Mouse (Mus musculus): ENCODE results near the gene Hddc3. TPM values are rescaled to one million over a fixed set of nuclear protein-coding genes. Genes with fewer than 3 reads are reported as not detected.

Hddc3 gene
- polyA plus RNA-seq, 1 experiment from 2014 or later, result 20.2 TPM

DNA sequence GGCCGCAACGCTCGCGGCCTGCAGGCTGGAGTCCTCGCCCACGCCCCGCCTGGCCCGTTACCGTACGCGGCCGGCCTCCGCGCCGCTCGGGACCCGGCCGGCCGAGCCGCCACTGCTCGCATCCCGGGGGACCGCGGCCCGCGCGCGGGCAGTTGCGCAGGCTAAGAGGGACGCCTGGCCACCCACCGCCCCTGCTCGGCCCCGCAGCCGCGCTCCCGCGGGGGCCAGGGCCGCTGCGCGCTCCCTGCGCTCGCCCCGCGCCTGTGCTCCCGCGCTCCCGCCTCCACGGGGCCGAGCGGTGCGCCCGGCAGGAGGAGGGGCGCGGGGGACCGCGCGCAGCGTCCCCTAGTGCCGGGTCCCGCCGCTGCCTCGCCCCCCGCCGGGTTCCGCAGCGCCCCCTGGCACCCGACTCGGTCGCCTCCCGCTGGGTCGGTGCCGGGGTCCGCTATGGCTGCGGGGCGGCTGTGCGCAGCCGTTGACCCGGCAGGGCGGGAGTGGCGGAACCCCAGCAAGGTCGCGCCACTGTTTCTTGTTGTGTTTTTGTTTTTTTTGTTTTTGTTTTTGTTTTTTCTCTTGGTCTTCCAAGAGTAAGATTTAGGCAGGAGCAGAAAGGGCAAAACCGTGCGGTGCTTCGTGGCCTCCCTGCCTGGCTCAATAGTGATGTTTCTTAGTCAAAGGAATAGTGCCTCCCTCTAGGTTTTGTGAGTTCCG, 28.3 kb downstream of the Hddc3 start, which contains the start of gene Man2a2:
Man2a2 (minus strand) TSS at position 335 of the 711 bp plus-strand sequence.
- Histone ChIP-seq H3K27ac (peak within 1 kb of the TSS; percentile 87), H3K4me2 (ENCODE audit: low read length) (peak within 1 kb of the TSS; percentile 92), H3K4me3 (replicated peaks; ENCODE audit: low read depth, low read length) (peak within 1 kb of the TSS; percentile 94), H3K9me3 (replicated peaks; ENCODE audit: low read length) (no peaks in the 10 kb centered on the region), H3K36me3 (ENCODE audit: insufficient read depth, low read length) (peaks cover 22% of the 10 kb centered on the region; the same call in 1 of the 2 replicates), H3K27me3 (ENCODE audit: insufficient read depth, low read length) (no peaks in the 10 kb centered on the region), H3K9ac (ENCODE audit: low read depth, low read length) (peak within 1 kb of the TSS; percentile 84), H3K4me1 (replicated peaks; ENCODE audit: insufficient read depth, low read length) (peaks cover 15% of the 10 kb centered on the region)
- TF ChIP-seq CTCF (IDR thresholded peaks at IDR 0.05; ENCODE audit: low read depth), result peak; percentile 70
- peak; percentile 53 for ATAC-seq (replicated peaks; ENCODE audit: low FRiP score, low read depth)
- DNase-seq (ENCODE audit: low spot score), result peak; percentile 86
- under 1% methylated on average over 81 of the region's 86 CpGs for WGBS

DNA sequence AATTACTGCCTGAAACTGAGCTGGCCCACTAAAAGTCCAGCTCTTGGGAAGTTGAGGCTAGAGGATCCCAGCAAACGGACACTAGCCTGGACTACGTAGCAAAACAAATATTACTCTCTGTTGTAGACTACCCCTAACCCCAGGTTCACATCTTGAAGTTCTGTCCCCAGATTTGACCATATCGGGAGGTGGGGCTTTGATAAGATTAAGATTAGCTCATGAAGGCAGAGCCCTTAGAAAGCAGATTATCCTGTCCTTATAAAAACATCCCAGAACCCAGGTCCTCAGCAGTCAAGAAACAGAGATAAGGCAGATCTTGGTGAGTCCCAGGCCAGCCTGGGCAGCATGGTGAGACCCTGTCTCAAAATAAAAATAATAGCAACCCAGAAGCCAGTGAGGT, 29.3 kb downstream of the Hddc3 start:
- no peak overlapping the region for H3K4me2 ChIP-seq (ENCODE audit: low read length)
- 89% methylated on average over 3 of the region's 3 CpGs for WGBS
- H3K9ac ChIP-seq (ENCODE audit: low read depth, low read length), result no peak overlapping the region
- no peaks in the 10 kb centered on the region for H3K27me3 ChIP-seq (ENCODE audit: insufficient read depth, low read length)
- H3K36me3 ChIP-seq (ENCODE audit: insufficient read depth, low read length), result peaks cover 14% of the 10 kb centered on the region; the same call in 1 of the 2 replicates
- no peaks in the 10 kb centered on the region for H3K9me3 ChIP-seq (replicated peaks; ENCODE audit: low read length)
- no peak for TF ChIP-seq CTCF (IDR thresholded peaks at IDR 0.05; ENCODE audit: low read depth)
- DNase-seq (ENCODE audit: low spot score) (no peak), ATAC-seq (replicated peaks; ENCODE audit: low FRiP score, low read depth) (no peak)
- peaks cover 15% of the 10 kb centered on the region for H3K4me1 ChIP-seq (replicated peaks; ENCODE audit: insufficient read depth, low read length)
- H3K4me3 ChIP-seq (replicated peaks; ENCODE audit: low read depth, low read length), result no peak overlapping the region
- H3K27ac ChIP-seq, result no peak overlapping the region

DNA sequence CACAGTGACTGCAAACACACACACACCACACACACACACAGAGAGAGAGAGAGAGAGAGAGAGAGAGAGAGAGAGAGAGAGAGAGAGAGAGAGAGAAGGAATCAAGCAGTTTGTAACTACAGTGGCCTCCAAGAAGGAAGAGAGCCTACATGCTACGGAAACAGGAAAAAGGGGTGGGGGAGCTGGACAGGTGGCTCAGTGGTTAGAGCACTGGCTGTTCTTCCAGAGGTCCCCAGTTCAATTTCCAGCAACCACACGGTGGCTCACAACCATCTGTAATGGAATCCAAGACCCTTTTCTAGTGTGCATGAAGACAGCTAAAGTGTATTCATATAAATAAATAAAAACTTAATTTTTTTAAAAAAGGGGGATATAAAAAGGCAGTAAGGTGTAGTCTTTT, 29.8 kb downstream of the Hddc3 start:
- WGBS, result 53% methylated on average over 2 of the region's 2 CpGs

DNA sequence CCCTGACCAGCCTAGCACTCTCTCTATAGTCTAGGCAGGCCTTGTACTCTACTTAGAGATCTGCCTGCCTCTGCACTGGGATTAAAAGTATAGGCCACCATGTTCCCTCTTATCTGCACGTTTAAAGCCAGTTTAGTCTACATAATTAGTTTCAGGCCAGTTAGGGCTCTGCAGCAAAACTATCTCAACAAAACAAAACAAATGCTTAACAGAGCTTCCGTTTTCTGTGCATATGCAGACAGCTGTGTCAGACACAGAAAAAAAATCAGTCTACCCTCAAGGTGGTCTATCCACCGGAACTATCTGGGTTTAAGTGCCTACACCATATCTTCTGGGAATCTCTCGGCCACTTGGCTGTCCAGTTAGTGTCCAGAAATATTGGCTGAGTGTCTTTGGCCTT, 30.4 kb downstream of the Hddc3 start:
- Histone ChIP-seq H3K4me1 (replicated peaks; ENCODE audit: insufficient read depth, low read length) (peaks cover 17% of the 10 kb centered on the region), H3K36me3 (ENCODE audit: insufficient read depth, low read length) (0 out of 2 replicates have a peak, but pooled peaks cover 6% of the 10 kb centered on the region), H3K9ac (ENCODE audit: low read depth, low read length) (no peak overlapping the region), H3K4me2 (ENCODE audit: low read length) (no peak overlapping the region), H3K9me3 (replicated peaks; ENCODE audit: low read length) (no peaks in the 10 kb centered on the region), H3K27ac (no peak overlapping the region), H3K27me3 (ENCODE audit: insufficient read depth, low read length) (no peaks in the 10 kb centered on the region), H3K4me3 (replicated peaks; ENCODE audit: low read depth, low read length) (no peak overlapping the region)
- whole genome bisulfite sequencing, result 84% methylated on average over 4 of the region's 4 CpGs
- TF ChIP-seq CTCF (IDR thresholded peaks at IDR 0.05; ENCODE audit: low read depth), result no peak
- DNase-seq (ENCODE audit: low spot score), result no peak
- no peak for ATAC-seq (replicated peaks; ENCODE audit: low FRiP score, low read depth)

More for the DNA sequence above, 29.8 kb downstream of the Hddc3 start:
- Histone ChIP-seq H3K4me2 (ENCODE audit: low read length) (no peak overlapping the region), H3K4me3 (replicated peaks; ENCODE audit: low read depth, low read length) (no peak overlapping the region), H3K27me3 (ENCODE audit: insufficient read depth, low read length) (no peaks in the 10 kb centered on the region), H3K4me1 (replicated peaks; ENCODE audit: insufficient read depth, low read length) (peaks cover 16% of the 10 kb centered on the region), H3K27ac (no peak overlapping the region), H3K9me3 (replicated peaks; ENCODE audit: low read length) (no peaks in the 10 kb centered on the region), H3K36me3 (ENCODE audit: insufficient read depth, low read length) (peaks cover 9% of the 10 kb centered on the region; the same call in 1 of the 2 replicates), H3K9ac (ENCODE audit: low read depth, low read length) (no peak overlapping the region)
- DNase-seq (ENCODE audit: low spot score), result no peak
- no peak for ATAC-seq (replicated peaks; ENCODE audit: low FRiP score, low read depth)
- no peak for TF ChIP-seq CTCF (IDR thresholded peaks at IDR 0.05; ENCODE audit: low read depth)

DNA sequence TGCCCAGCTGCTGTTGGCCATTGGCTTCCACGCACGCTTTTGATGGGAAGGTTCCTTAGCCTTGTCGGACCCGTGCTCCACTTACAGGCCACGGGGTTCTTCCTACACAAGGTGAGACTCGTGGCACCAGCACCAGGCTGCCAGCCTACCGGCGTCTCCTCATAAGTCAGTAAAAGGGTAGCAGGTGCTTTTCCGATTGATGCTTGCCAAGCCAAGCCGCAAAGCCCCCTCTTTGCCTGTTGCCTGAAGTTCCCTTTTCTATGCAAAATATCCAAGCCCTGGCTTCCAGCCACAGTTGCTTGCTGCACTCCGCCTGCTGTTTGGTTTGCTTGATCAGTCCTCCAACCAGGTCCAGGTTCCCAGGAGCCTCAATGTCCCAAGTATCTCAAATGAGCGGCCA, 30.9 kb downstream of the Hddc3 start:
- peaks cover 13% of the 10 kb centered on the region for H3K4me1 ChIP-seq (replicated peaks; ENCODE audit: insufficient read depth, low read length)
- no peak for ATAC-seq (replicated peaks; ENCODE audit: low FRiP score, low read depth)
- 83% methylated on average over 12 of the region's 12 CpGs for WGBS
- no peak for TF ChIP-seq CTCF (IDR thresholded peaks at IDR 0.05; ENCODE audit: low read depth)
- H3K36me3 ChIP-seq (ENCODE audit: insufficient read depth, low read length), result 0 out of 2 replicates have a peak, but pooled peaks cover 3% of the 10 kb centered on the region
- no peak overlapping the region for H3K9ac ChIP-seq (ENCODE audit: low read depth, low read length)
- no peak for DNase-seq (ENCODE audit: low spot score)
- no peak overlapping the region for H3K4me3 ChIP-seq (replicated peaks; ENCODE audit: low read depth, low read length)
- no peak overlapping the region for H3K4me2 ChIP-seq (ENCODE audit: low read length)
- no peaks in the 10 kb centered on the region for H3K27me3 ChIP-seq (ENCODE audit: insufficient read depth, low read length)
- H3K27ac ChIP-seq, result no peak overlapping the region
- no peaks in the 10 kb centered on the region for H3K9me3 ChIP-seq (replicated peaks; ENCODE audit: low read length)

DNA sequence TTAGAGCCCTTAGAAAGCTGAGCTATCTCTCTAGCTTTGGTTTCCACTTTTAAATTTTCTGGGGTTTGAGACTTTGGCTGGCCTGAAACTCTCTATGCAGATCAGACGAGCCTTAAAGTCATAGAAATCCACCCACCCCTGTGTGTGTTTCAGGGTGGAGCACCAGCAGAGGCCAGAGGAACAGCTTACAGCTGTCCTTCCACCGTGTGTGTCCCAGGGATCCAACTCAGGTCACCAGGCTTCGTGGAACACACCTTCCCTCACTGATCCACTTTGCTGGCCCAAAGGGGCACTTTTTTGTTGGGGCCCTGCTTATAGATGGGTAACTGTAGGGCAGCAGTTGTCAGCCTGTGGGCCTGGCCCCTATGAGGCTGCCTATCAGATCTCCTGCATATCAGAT, 31.4 kb downstream of the Hddc3 start:
- 66% methylated on average over 3 of the region's 3 CpGs for WGBS
- peaks cover 12% of the 10 kb centered on the region for H3K4me1 ChIP-seq (replicated peaks; ENCODE audit: insufficient read depth, low read length)
- H3K27ac ChIP-seq, result no peak overlapping the region
- no peak for ATAC-seq (replicated peaks; ENCODE audit: low FRiP score, low read depth)
- H3K9me3 ChIP-seq (replicated peaks; ENCODE audit: low read length), result no peaks in the 10 kb centered on the region
- H3K4me2 ChIP-seq (ENCODE audit: low read length), result no peak overlapping the region
- no peak for DNase-seq (ENCODE audit: low spot score)
- H3K9ac ChIP-seq (ENCODE audit: low read depth, low read length), result no peak overlapping the region
- no peaks in the 10 kb centered on the region for H3K27me3 ChIP-seq (ENCODE audit: insufficient read depth, low read length)
- 0 out of 2 replicates have a peak, but pooled peaks cover 3% of the 10 kb centered on the region for H3K36me3 ChIP-seq (ENCODE audit: insufficient read depth, low read length)
- TF ChIP-seq CTCF (IDR thresholded peaks at IDR 0.05; ENCODE audit: low read depth), result no peak
- no peak overlapping the region for H3K4me3 ChIP-seq (replicated peaks; ENCODE audit: low read depth, low read length)

All from kidney, postnatal 0 days (tissue).